Mouse (Mus musculus): ENCODE measurements around the gene Gemin2. TPM values are rescaled to one million over a fixed set of nuclear protein-coding genes. Genes with fewer than 3 reads are reported as not detected.

Gene Gemin2
- total and polyA plus RNA-seq, 3 experiments, result 2.9 to 5.7 (median 5.3) TPM

DNA sequence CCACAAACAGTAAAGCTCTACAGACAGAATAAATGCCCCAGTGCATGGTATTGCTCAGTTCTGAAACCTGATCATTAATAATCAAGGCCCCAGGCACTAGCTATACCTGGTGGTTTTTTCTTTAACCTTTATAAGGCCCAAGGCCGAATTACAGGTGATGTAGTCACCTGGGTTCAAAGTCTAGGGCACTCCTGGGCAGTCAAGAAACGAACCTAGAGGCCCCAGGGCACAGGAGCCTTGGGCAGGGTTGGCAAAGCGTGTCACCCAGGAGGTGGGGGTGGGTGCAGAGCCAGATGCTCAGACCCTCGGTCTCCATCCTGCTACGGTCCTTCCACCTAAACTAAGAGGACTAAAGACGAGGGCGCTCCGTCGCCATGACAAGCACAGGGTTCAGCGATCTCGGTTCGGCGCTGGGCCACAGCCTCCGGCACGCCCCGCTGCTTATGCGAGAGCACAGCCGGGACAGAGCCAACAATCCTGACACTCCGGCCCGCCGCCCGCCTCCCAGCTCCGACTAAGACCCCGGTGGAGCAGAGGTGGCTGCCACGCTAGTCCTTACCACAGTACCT, 1.8 kb upstream of the Gemin2 start:
- no peaks in the 10 kb centered on the region for H3K27me3 ChIP-seq (ENCODE audit: control insufficient read depth, insufficient read depth, low read length)
- WGBS, result under 1% methylated on average over 25 of the region's 25 CpGs
- peaks cover 3% of the 10 kb centered on the region for H3K79me2 ChIP-seq (replicated peaks; ENCODE audit: control insufficient read depth, insufficient read depth, low read length)
- no peak for DNase-seq
- peak overlapping the region; percentile 63 for H3K4me3 ChIP-seq
- peak overlapping the region; percentile 78 for H3K9ac ChIP-seq (ENCODE audit: low read depth, low read length)
- intact Hi-C loops (cut with DNase I), result loop anchor here (5.0 kb wide), 1 partner anchor 1779 kb away; the partner anchor contains the start of genes Mipol1 and Prps1l3
- peak overlapping the region; percentile 86 for H3K27ac ChIP-seq
- peaks cover 9% of the 10 kb centered on the region for H3K4me1 ChIP-seq (ENCODE audit: control insufficient read depth, insufficient read depth, low read length)
- peaks cover 11% of the 10 kb centered on the region for H3K36me3 ChIP-seq (ENCODE audit: control insufficient read depth, insufficient read depth, low read length)
- no peak for TF ChIP-seq POLR2A (IDR thresholded peaks at IDR 0.05; ENCODE audit: insufficient read depth, low read depth, low read length)
- TF ChIP-seq CTCF (IDR thresholded peaks at IDR 0.05), result no peak
- TF ChIP-seq EP300 (IDR thresholded peaks at IDR 0.05; ENCODE audit: insufficient read depth, low read depth, low read length), result no peak

DNA sequence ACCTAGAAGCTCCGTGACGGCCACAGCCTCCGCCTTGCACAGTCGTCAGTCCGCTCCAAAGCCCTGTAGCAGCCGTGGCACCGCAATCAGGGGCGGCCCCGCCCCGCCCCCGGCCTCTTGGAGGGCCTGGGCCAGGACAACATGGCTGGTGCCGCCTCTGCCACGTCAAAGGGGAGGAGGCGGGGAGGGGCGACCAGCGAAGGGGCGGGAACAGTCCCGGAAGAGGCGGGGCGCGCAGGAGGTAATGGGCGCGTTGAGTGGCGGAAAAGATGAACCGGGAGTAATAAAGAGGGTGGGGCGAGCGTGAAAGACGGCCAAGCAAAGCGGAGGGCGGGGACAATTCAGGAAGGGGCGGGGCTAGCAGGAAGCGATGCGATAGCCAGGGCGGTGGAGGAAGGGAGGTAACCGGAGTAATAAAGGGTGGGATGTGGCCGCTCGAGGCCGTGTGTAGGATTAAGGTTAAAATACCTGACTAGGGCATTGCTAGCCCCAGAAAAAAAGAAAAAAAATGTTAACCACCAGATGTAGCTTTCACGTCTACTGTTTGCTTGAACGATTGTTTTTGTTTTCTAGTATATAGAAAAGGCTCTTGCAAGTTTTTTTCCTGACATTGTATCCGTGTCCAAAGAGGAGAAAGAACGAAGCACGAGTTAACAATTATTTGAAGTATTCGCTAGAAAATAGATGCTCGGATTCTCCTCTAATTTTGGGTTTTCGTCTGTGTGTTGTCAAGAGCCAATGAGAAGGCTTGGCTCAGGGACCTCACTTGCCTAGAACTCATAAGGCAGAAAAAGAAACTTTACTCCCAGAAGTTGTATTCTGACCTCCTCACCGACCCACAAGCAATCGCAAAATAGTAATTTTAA, 1.1 kb upstream of the Gemin2 start, which contains the start of gene Sec23a:
TSS of gene Sec23a (minus strand) at position 174 of the 866 bp plus-strand sequence.
- H3K36me3 ChIP-seq (ENCODE audit: control insufficient read depth, insufficient read depth, low read length), result peaks cover 10% of the 10 kb centered on the region
- peak within 1 kb of the TSS; percentile 69 for H3K4me3 ChIP-seq
- WGBS, result under 1% methylated on average over 48 of the region's 48 CpGs
- no peaks in the 10 kb centered on the region for H3K27me3 ChIP-seq (ENCODE audit: control insufficient read depth, insufficient read depth, low read length)
- intact Hi-C loops (cut with DNase I), result loop anchor here (1.0 to 5.0 kb wide), 4 partner anchors 49 to 1780 kb away; partner anchors contain the start of genes Fbxo33, Mipol1, Prps1l3 and Trappc6b
- TF ChIP-seq EP300 (IDR thresholded peaks at IDR 0.05; ENCODE audit: insufficient read depth, low read depth, low read length), result peak; percentile 74
- peak; percentile 96 for TF ChIP-seq POLR2A (IDR thresholded peaks at IDR 0.05; ENCODE audit: insufficient read depth, low read depth, low read length)
- no peak for TF ChIP-seq CTCF (IDR thresholded peaks at IDR 0.05)
- peak within 1 kb of the TSS; percentile 78 for H3K9ac ChIP-seq (ENCODE audit: low read depth, low read length)
- peak; percentile 99 for DNase-seq
- H3K79me2 ChIP-seq (replicated peaks; ENCODE audit: control insufficient read depth, insufficient read depth, low read length), result peaks cover 3% of the 10 kb centered on the region
- peak within 1 kb of the TSS; percentile 95 for H3K27ac ChIP-seq
- peaks cover 9% of the 10 kb centered on the region for H3K4me1 ChIP-seq (ENCODE audit: control insufficient read depth, insufficient read depth, low read length)

DNA sequence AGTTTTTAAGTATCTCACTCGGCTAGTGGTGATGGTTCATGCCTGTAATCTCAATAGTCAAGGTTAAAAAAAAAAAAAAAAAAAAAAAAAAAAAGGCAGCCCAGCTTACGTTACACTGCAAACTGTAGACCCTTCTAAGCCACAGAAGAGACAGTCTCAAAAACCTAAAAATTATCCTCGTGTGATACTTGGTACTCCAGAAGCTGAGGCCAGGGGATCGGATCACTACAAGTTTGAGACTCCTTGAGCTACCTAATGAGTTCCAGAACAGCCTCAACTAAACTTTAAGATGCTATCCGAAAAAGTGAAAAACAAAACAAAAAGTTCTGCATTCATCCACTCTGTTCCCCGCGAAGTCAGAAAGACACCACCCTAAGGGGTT, 492 bp upstream of the Gemin2 start:
- H3K27ac ChIP-seq, result peak overlapping the region; percentile 95
- TF ChIP-seq EP300 (IDR thresholded peaks at IDR 0.05; ENCODE audit: insufficient read depth, low read depth, low read length) (no peak), CTCF (IDR thresholded peaks at IDR 0.05) (no peak), POLR2A (IDR thresholded peaks at IDR 0.05; ENCODE audit: insufficient read depth, low read depth, low read length) (no peak)
- no peak for DNase-seq
- peaks cover 3% of the 10 kb centered on the region for H3K79me2 ChIP-seq (replicated peaks; ENCODE audit: control insufficient read depth, insufficient read depth, low read length)
- intact Hi-C loops (cut with DNase I), result loop anchor here (1.0 to 5.0 kb wide), 4 partner anchors 48 to 1780 kb away; partner anchors contain the start of genes Fbxo33, Mipol1, Prps1l3 and Trappc6b
- peak overlapping the region; percentile 56; the same call in 1 of the 2 replicates for H3K9ac ChIP-seq (ENCODE audit: low read depth, low read length)
- peaks cover 9% of the 10 kb centered on the region for H3K4me1 ChIP-seq (ENCODE audit: control insufficient read depth, insufficient read depth, low read length)
- peaks cover 7% of the 10 kb centered on the region for H3K36me3 ChIP-seq (ENCODE audit: control insufficient read depth, insufficient read depth, low read length)
- 0% methylated on average over 7 of the region's 7 CpGs for WGBS
- H3K4me3 ChIP-seq, result peak overlapping the region; percentile 69
- no peaks in the 10 kb centered on the region for H3K27me3 ChIP-seq (ENCODE audit: control insufficient read depth, insufficient read depth, low read length)

DNA sequence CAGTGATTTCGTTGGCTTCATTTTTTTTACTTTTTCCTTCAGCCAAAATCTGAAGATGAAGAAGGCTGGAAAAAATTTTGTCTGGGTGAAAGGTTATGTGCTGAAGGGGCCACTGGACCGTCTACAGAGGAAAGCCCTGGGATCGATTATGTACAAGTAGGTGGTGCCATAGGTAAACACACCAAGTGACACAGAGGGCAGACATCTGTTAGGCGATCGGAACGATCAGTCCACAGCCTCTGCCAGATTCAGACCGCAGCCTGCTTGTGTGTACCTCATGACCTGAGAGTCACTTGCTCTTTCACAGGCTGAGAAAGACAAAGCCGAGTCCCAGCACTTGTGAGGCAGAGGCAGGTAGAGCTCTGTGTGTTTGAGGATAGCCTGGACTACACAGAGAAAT, 4.8 kb downstream of the Gemin2 start:
- intact Hi-C loops (cut with DNase I), result no loop called here

DNA sequence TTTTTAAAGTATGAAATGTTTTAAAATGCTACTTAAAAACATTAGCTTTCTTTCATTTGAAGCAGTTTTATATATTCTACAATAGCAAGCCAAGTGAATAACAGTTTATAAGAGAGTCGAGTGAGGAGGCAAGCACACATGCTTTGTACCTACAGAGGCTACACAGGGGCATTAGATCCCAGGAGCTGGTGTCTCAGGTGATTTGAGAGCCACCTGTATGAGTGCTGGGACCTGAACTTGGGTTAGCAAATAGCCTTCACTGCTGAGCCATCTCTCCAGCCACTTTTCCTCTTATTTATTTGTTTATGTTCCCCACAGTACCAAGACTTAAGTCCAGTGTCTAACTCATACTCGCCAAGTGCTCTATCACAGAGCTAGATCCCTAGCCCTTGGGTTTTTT, 6.7 kb downstream of the Gemin2 start:
- H3K4me1 ChIP-seq (ENCODE audit: control insufficient read depth, insufficient read depth, low read length), result no peaks in the 10 kb centered on the region
- H3K4me3 ChIP-seq, result no peak overlapping the region
- no peaks in the 10 kb centered on the region for H3K27me3 ChIP-seq (ENCODE audit: control insufficient read depth, insufficient read depth, low read length)
- no peak overlapping the region for H3K27ac ChIP-seq
- 89% methylated on average over 2 of the region's 2 CpGs for WGBS
- intact Hi-C loops (cut with DNase I), result no loop called here
- H3K9ac ChIP-seq (ENCODE audit: low read depth, low read length), result no peak overlapping the region
- no peak for TF ChIP-seq CTCF (IDR thresholded peaks at IDR 0.05)
- TF ChIP-seq POLR2A (IDR thresholded peaks at IDR 0.05; ENCODE audit: insufficient read depth, low read depth, low read length), result no peak
- TF ChIP-seq EP300 (IDR thresholded peaks at IDR 0.05; ENCODE audit: insufficient read depth, low read depth, low read length), result no peak
- no peaks in the 10 kb centered on the region for H3K36me3 ChIP-seq (ENCODE audit: control insufficient read depth, insufficient read depth, low read length)
- H3K79me2 ChIP-seq (replicated peaks; ENCODE audit: control insufficient read depth, insufficient read depth, low read length), result no peaks in the 10 kb centered on the region
- no peak for DNase-seq

More for the DNA sequence above, 4.8 kb downstream of the Gemin2 start:
- no peak for TF ChIP-seq CTCF (IDR thresholded peaks at IDR 0.05)
- TF ChIP-seq POLR2A (IDR thresholded peaks at IDR 0.05; ENCODE audit: insufficient read depth, low read depth, low read length), result no peak
- TF ChIP-seq EP300 (IDR thresholded peaks at IDR 0.05; ENCODE audit: insufficient read depth, low read depth, low read length), result no peak
- no peaks in the 10 kb centered on the region for H3K79me2 ChIP-seq (replicated peaks; ENCODE audit: control insufficient read depth, insufficient read depth, low read length)
- H3K4me3 ChIP-seq, result no peak overlapping the region
- no peaks in the 10 kb centered on the region for H3K27me3 ChIP-seq (ENCODE audit: control insufficient read depth, insufficient read depth, low read length)
- peaks cover 1% of the 10 kb centered on the region; the same call in 1 of the 2 replicates for H3K4me1 ChIP-seq (ENCODE audit: control insufficient read depth, insufficient read depth, low read length)
- H3K36me3 ChIP-seq (ENCODE audit: control insufficient read depth, insufficient read depth, low read length), result no peaks in the 10 kb centered on the region
- WGBS, result 87% methylated on average over 8 of the region's 8 CpGs
- no peak overlapping the region for H3K9ac ChIP-seq (ENCODE audit: low read depth, low read length)
- no peak for DNase-seq
- H3K27ac ChIP-seq, result no peak overlapping the region
